Mouse (Mus musculus) bone marrow macrophage, adult 2 months (primary cell): ENCODE measurements around the gene Dpep3. TPM values are rescaled to one million over a fixed set of nuclear protein-coding genes. Genes with fewer than 3 reads are reported as not detected.
"Not testable (repeated sequence)": the region's sequence is repeated elsewhere in the genome, so short reads cannot be mapped to it uniquely, and the experiment has no call there.

ENCODE experiments used
- H3K27ac ChIP-seq: 2 replicates; pipeline ENCODE4 v1.5.1; 2012; ENCODE audit warnings: low read depth, low read length; ENCODE audit not compliant: insufficient read depth
- H3K4me1 ChIP-seq: 2 replicates; pipeline ENCODE4 v1.6.1; 2012; ENCODE audit warnings: low read length; ENCODE audit not compliant: control insufficient read depth, insufficient read depth
- H3K4me3 ChIP-seq: 2 replicates; pipeline ENCODE4 v1.5.1; 2012; ENCODE audit warnings: mild to moderate bottlenecking, low read length, moderate library complexity; ENCODE audit not compliant: insufficient read depth
- CTCF ChIP-seq: IDR thresholded peaks from 2 replicates; pipeline ENCODE4 v1.5.1; 2012; ENCODE audit warnings: low read depth, mild to moderate bottlenecking, low read length, moderate library complexity
- POLR2A ChIP-seq: IDR thresholded peaks from 2 replicates; pipeline ENCODE4 v1.6.1; 2012; ENCODE audit warnings: mild to moderate bottlenecking, low read depth, low read length, borderline replicate concordance
- polyA plus RNA-seq: library from polyadenylated mRNA; stranded (reverse); fragments of >200 nt; gene quantifications from 2 replicates; pipeline ENCODE4 v1.2.4, GENCODE M21; 2012; ENCODE audit not compliant: missing spikeins, insufficient read depth, insufficient read length

Gene Dpep3
- 3.2 and 3.6 TPM in 2 replicates for polyA plus RNA-seq

DNA sequence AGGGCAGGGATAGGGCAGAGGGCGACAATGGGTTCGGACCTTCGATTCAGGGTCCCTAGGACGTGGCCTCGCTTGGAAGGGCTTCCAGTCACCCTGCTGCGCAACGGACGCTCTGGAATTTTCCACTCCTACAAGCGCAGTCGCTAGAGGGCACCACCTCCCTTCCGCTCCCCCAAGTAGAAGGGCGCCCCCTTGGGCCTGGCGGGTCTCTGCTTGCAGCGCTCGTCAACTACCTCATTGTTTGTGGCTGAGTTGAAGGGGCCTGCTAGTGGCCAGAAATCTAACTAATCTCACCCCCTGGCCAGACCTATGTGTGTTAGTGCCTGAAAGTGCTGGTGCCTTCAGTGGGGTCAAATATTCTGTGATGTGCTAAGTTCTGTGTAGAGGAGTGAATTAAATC is at the start of gene Dpep3:
TSS of gene Dpep3 (minus strand) at position 105 of the 400 bp plus-strand sequence.
- TF ChIP-seq CTCF (no peak), POLR2A (no peak)
- H3K4me1 ChIP-seq: peaks cover 24% of the 10 kb centered on the region

DNA sequence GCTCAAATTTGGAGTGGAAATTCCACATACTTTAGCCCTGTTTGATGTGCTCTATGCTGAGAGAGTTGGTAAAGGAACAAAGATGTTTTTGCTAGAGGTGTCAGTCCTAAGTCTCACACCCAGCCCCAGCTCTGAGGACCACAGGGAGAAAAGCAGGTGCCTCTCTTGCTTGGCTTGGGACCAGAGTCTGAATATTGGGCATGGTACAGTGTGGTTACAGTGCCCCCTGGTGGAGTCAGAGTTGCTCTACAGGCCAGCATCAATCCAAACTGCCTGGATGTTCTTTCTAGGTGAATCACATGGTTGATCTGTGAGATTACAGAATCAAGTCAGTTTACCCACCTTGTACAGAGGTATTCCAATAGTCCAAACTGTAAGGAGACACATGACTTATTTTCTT is 43.3 kb upstream of the Dpep3 start:
- H3K4me3 ChIP-seq: no peak overlapping the region
- no peaks in the 10 kb centered on the region for H3K4me1 ChIP-seq
- TF ChIP-seq CTCF (peak; percentile 88), POLR2A (no peak)
- H3K27ac ChIP-seq: no peak overlapping the region

More for the DNA sequence above, at the start of gene Dpep3:
- no peak within 1 kb of the TSS for H3K27ac ChIP-seq
- H3K4me3 ChIP-seq: no peak within 1 kb of the TSS

DNA sequence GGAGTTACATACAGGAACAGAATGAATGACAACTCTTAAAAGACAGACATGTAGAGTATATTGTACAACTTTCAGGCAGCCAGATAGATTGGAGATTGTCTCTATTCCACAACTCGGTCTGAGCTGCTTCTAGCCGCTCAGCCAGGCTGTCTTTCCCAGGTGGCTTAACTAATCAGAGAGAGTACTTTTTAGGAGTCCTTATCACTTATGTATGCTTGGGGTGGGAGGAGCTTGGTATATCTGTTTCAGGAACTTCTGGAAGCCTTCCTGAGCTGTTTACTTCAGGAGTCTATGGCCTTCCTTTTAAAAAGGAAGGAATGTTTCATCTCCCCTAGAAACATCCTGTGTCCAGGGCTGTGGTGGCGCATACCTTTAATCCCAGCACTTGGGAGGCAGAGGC is 38.8 kb upstream of the Dpep3 start:
- TF ChIP-seq POLR2A (no peak), CTCF (no peak)
- Histone ChIP-seq H3K4me1 (peaks cover 5% of the 10 kb centered on the region; the same call in 1 of the 2 replicates), H3K27ac (no peak overlapping the region), H3K4me3 (no peak overlapping the region)

DNA sequence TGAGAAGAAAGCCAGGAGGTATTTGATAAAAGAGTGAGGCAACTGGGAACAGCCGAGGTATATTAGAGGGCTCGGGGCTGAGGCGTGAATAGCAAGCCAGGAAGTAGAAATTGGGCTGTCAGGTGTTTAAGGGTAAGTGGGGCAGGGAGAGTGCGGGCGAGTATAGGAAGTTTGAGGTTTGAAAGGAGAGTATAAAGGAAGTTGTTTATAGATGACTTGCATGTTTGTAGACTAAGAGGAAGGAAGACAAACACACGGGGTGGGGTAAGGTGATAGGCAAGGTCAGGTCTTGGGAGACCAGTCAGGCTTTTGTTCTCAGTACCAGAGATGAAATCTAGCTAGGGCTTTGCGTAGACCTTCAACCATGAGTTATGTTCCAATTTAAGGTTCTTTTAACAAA is 37.9 kb upstream of the Dpep3 start:
- Histone ChIP-seq H3K27ac (no peak overlapping the region), H3K4me3 (no peak overlapping the region), H3K4me1 (peaks cover 5% of the 10 kb centered on the region; the same call in 1 of the 2 replicates)
- TF ChIP-seq CTCF (no peak), POLR2A (no peak)

DNA sequence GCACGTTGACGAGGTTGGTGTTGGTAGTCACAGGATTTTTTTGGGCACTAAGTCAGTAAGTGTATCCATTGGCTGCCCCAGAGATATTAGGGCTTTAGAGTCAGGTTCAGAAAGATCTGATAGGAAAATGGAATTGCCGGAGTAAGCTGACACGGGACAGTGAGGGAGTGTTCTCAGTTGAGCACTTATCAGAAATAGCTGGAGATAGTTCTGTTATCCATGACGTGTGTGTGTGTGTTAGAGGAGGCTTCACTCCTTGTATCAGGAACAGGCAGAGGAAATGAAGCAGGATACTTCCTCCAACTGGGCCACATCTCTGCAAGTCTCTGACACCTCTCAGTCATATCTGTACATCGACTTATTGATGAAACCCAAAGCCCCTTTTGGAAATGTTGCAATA is 37.1 kb upstream of the Dpep3 start:
- TF ChIP-seq POLR2A (no peak), CTCF (no peak)
- no peak overlapping the region for H3K27ac ChIP-seq
- H3K4me3 ChIP-seq: no peak overlapping the region
- peaks cover 5% of the 10 kb centered on the region; the same call in 1 of the 2 replicates for H3K4me1 ChIP-seq

DNA sequence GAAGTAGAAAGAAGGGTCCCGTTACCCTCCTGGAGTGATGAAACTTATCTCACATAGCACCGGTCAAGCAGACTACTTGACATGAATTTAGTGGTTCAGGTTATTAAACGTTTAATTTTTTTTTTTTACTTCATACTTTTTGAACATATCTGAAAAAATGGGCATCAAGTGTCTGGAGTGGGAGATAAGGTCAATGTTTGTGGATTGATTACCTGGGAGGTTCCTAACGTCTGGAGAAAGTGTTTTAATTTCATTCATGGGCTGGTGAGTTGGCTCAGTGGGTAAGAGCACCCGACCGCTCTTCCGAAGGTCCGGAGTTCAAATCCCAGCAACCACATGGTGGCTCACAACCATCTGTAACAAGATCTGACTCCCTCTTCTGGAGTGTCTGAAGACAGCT is 33.0 kb upstream of the Dpep3 start:
- not testable (repeated sequence) for H3K27ac ChIP-seq
- Histone ChIP-seq H3K4me1 (peaks cover 19% of the 10 kb centered on the region), H3K4me3 (peak overlapping the region; percentile 84; the same call in 1 of the 2 replicates)

DNA sequence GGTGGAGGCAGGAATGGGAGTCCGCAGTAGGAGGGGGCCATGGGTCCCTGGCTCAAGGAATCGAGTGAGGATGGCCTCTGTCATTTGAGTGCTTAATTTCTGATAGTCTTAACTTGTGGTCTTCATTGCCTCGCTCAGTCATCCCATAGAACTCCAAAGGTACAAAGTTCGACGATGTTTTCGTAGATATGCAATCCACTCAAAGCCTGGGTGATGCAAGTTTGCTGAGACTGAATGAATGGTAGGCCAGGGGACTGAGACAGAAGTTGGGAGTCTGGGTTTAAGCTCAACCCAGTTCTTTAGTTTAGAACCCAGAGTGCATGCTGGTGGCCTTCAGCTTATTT is 32.4 kb upstream of the Dpep3 start, which contains the start of gene Ddx28:
TSS of gene Ddx28 (minus strand) at position 240 of the 344 bp plus-strand sequence.
- TF ChIP-seq POLR2A (no peak), CTCF (no peak)
- H3K27ac ChIP-seq: peak within 1 kb of the TSS; percentile 49
- peaks cover 21% of the 10 kb centered on the region for H3K4me1 ChIP-seq

DNA sequence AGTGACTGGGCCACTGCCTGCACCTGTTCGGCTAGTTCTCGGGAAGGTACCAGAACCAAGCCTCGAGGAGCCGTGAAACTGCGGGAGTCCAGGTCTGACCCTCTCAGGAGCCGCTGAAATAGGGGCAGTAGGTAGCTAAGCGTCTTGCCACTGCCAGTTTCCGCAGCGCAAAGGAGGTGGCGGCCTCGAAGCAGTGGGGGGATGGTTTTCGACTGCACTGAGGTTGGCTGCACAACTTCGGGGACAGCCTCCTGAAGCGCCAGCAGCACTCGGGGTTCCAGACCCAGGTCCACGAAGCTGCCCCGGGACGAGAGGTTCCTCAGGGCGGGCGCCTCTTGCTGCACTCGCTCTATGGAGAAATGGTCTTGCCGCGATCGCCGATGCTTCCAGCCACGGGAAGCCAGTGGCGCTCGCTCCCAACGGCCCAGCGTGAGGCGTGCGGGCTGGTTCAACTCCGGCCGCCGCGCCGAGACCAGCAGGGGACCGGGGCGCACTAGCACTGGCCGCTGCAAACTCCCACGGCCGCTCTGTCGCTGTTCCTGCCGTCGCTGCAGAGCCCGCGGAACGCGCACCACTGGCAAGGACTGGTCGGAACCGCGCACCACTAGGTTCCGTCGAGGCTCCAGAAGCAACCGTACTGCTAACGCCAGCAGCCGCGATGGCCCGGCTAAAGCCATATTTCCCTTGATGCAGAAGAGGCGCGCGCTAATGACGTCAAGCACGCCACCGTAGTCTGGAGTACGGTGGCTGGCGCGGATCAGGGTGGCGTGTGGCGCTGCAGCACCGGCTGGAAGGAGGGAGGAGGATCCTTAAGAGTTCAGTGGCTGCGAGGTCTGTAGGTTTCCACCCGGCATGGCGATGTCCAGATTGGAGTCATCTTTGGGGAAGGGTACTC is 31.8 kb upstream of the Dpep3 start:
- Histone ChIP-seq H3K4me1 (peaks cover 25% of the 10 kb centered on the region), H3K27ac (peak overlapping the region; percentile 49), H3K4me3 (peak overlapping the region; percentile 84)
- TF ChIP-seq POLR2A: 0 out of 2 replicates have a peak, but pooled peaks have one; percentile 45
- no peak for TF ChIP-seq CTCF

More for the DNA sequence above, 32.4 kb upstream of the Dpep3 start, which contains the start of gene Ddx28:
- H3K4me3 ChIP-seq: peak within 1 kb of the TSS; percentile 84

DNA sequence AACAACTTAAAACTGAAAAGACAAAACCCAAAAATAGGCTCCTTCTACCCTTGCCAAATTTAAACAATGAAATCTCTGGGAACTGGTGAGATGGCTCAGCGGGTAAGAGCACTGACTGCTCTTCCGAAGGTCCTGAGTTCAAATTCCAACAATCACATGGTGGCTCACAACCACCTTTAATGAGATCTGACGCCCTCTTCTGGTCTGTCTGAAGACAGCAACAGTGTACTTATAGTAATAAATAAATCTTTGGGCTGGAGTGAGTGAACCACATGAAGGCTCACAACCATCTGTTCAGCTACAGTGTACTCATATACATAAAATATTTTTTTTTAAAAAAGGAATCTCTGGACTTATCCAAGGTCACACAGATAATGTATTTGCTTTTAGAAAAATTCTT is 28.7 kb upstream of the Dpep3 start:
- peak overlapping the region; percentile 91 for H3K27ac ChIP-seq
- H3K4me1 ChIP-seq: peaks cover 39% of the 10 kb centered on the region
- H3K4me3 ChIP-seq: not testable (repeated sequence)

DNA sequence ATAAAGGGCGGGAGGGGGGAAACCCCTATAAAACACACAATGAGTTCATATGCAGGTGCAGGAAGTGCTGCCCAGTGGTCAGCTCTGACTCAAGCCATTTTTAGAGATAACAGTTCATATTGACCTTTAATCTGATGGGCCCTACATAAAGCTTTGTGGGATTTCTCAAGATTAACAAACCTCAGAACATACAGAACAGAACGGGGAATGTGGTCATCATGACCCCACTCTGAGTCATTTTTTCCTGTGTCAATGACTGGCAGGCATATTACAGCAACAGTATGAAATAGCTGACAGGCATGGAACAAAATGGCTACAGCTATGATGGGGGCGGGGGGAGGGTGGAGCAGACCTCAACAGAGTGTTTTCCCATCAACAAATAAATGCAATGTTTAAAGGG is 27.9 kb upstream of the Dpep3 start:
- peak overlapping the region; percentile 91 for H3K27ac ChIP-seq
- peaks cover 39% of the 10 kb centered on the region for H3K4me1 ChIP-seq
- peak overlapping the region; percentile 23; the same call in 1 of the 2 replicates for H3K4me3 ChIP-seq
- TF ChIP-seq POLR2A (no peak), CTCF (no peak)
